11 mouse cellular contexts compared by ENCODE assay signal in the genomic region with DNA sequence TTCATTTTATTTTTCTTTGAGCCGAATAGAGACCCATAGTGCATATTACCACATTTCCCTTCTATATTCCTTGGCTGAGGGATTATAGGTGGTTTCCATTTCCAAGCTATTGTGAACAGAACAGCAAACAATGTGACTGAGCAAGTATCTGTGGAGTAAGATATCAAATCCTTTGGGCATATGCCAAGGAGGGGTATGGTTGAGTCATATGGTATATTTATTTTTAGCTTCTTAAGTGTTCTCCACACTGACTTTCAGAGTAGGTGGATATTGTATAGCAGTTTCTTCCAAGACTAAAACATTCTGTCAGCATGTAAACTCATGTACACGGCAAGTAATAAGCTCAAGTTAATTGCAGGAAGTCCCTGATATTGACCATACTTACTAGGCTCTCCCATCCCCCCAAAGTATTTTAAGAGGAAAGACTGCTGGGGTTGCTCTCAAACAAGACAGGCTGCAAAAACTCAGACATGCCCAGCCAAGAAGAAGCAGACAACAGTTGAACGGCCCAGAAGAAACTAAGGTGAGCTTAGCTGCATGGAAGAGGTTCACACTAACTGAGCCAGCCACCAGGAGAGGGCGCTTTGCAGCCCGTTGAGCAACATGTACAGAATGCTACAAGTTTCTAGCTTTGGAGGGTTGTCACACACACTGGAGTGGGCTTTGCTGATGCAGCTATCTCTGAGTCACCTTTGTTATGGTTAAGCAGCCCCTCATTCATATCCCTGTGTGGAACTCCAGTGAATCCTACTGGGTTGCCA.
DNase-seq lines count a peak whose midpoint lies in the region; ATAC-seq and TF ChIP-seq lines count a peak whose summit lies in the region.
"Had no signal": no experiment of that assay in that cellular context is flagged by ENCODE, and none has a peak within 500 bp of the region (broad histone marks: within the 10 kb centered on the region; RNA-seq: fewer than 3 reads in every experiment).

No protein-coding gene starts in this region.

- TF ChIP-seq CTCF in gastrocnemius, adult 2 months (IDR thresholded peaks at IDR 0.05), result peak; percentile 30; the same call in 1 of the 2 replicates
- TF ChIP-seq CTCF in embryonic fibroblast, embryonic 13.5 days (IDR thresholded peaks at IDR 0.05; ENCODE audit: borderline replicate concordance, insufficient read depth, low read length), result peak; percentile 51; the same call in 1 of the 2 replicates

- no peak for DNase-seq in gastrocnemius, adult 2 months
- DNase-seq in gastrocnemius, adult 8-10 months (ENCODE audit: low spot score in 2 of 2), result no peak
- DNase-seq in limb, embryonic 11.5 days (ENCODE audit: low spot score), result peak; percentile 27
- DNase-seq in limb, embryonic 10.5 days (ENCODE audit: low spot score), result no peak
- DNase-seq in NIH3T3 (ENCODE audit: low read depth), result peak; percentile 63
- no peak for DNase-seq in urinary bladder, postnatal 4 days (ENCODE audit: low spot score in 2 of 2)
- no peak for DNase-seq in right cerebral cortex, postnatal 36 days (ENCODE audit: low spot score in 2 of 2)
- DNase-seq: cerebellum, adult 11 months had no signal

- no peak for ATAC-seq in limb, embryonic 11.5 days (ENCODE audit: insufficient number of reproducible peaks, low FRiP score, low TSS enrichment, low read depth)

- no peak for TF ChIP-seq POLR2A in embryonic fibroblast, embryonic 13.5 days (IDR thresholded peaks at IDR 0.05; ENCODE audit: low read depth, low read length)

- no peaks in the 10 kb centered on the region for H3K36me3 ChIP-seq in limb, embryonic 11.5 days (ENCODE audit: control insufficient read depth, insufficient read depth, low read length)
- no peaks in the 10 kb centered on the region for H3K36me3 ChIP-seq in limb, embryonic 10.5 days
- H3K36me3 ChIP-seq: limb, embryonic 13.5 days; midbrain, embryonic 12.5 days had no signal

- no peak overlapping the region for H3K4me2 ChIP-seq in limb, embryonic 11.5 days (ENCODE audit: low read depth, severe bottlenecking)
- H3K4me2 ChIP-seq: limb, embryonic 13.5 days; midbrain, embryonic 12.5 days had no signal

- no peaks in the 10 kb centered on the region for H3K4me1 ChIP-seq in limb, embryonic 11.5 days (ENCODE audit: control insufficient read depth, insufficient read depth, low read length)
- no peaks in the 10 kb centered on the region for H3K4me1 ChIP-seq in limb, embryonic 10.5 days
- peaks cover 5% of the 10 kb centered on the region for H3K4me1 ChIP-seq in embryonic fibroblast, embryonic 13.5 days (ENCODE audit: control insufficient read depth, insufficient read depth, low read length)
- H3K4me1 ChIP-seq: limb, embryonic 13.5 days; midbrain, embryonic 12.5 days had no signal

- 55% methylated on average over 5 of the region's 5 CpGs for WGBS in limb, embryonic 11.5 days
- WGBS in limb, embryonic 10.5 days, result 65% methylated on average over 5 of the region's 5 CpGs

- no peaks in the 10 kb centered on the region for H3K9me3 ChIP-seq in limb, embryonic 11.5 days (ENCODE audit: control insufficient read depth, low read length)
- H3K9me3 ChIP-seq in limb, embryonic 10.5 days (replicated peaks), result no peaks in the 10 kb centered on the region
- H3K9me3 ChIP-seq: limb, embryonic 13.5 days; midbrain, embryonic 12.5 days had no signal

- no peak overlapping the region for H3K9ac ChIP-seq in limb, embryonic 11.5 days (ENCODE audit: low read length)
- H3K9ac ChIP-seq: limb, embryonic 13.5 days; midbrain, embryonic 12.5 days had no signal

- intact Hi-C loops in gastrocnemius, adult 2 months (cut with DNase I), result no loop called here

- no peak overlapping the region for H3K27ac ChIP-seq in gastrocnemius, adult 2 months
- no peak overlapping the region for H3K27ac ChIP-seq in limb, embryonic 11.5 days (replicated peaks; ENCODE audit: low read depth, low read length)
- no peak overlapping the region for H3K27ac ChIP-seq in limb, embryonic 10.5 days
- H3K27ac ChIP-seq in embryonic fibroblast, embryonic 13.5 days (ENCODE audit: insufficient read depth, low read length), result no peak overlapping the region
- H3K27ac ChIP-seq: limb, embryonic 13.5 days; midbrain, embryonic 12.5 days had no signal

- no peak overlapping the region for H3K4me3 ChIP-seq in gastrocnemius, adult 2 months
- no peak overlapping the region for H3K4me3 ChIP-seq in limb, embryonic 11.5 days (ENCODE audit: low read depth, low read length)
- no peak overlapping the region for H3K4me3 ChIP-seq in limb, embryonic 10.5 days
- no peak overlapping the region for H3K4me3 ChIP-seq in embryonic fibroblast, embryonic 13.5 days (ENCODE audit: insufficient read depth, low read length)
- H3K4me3 ChIP-seq: limb, embryonic 13.5 days; midbrain, embryonic 12.5 days had no signal

- no peaks in the 10 kb centered on the region for H3K27me3 ChIP-seq in limb, embryonic 11.5 days (ENCODE audit: control insufficient read depth, insufficient read depth, low read length)
- H3K27me3 ChIP-seq in limb, embryonic 10.5 days (ENCODE audit: low read depth, poor library complexity, severe bottlenecking), result no peaks in the 10 kb centered on the region
- H3K27me3 ChIP-seq: limb, embryonic 13.5 days; midbrain, embryonic 12.5 days had no signal

Comparison
In these comparisons a context has a peak if more than half of its experiments do, and no peak if none do; other contexts are left out.
1. DNase-seq: peak in limb, embryonic 11.5 days (single experiment) and NIH3T3 (single experiment); none in gastrocnemius, adult 2 months (single experiment), gastrocnemius, adult 8-10 months (0 of 2), limb, embryonic 10.5 days (single experiment), urinary bladder, postnatal 4 days (0 of 2) and right cerebral cortex, postnatal 36 days (0 of 2).